Mouse (Mus musculus): ENCODE data around the gene Map10. TPM values are rescaled to one million over a fixed set of nuclear protein-coding genes. Genes with fewer than 3 reads are reported as not detected.

The Map10 gene
- polyA plus RNA-seq, 1 experiment from 2014 or later = 6.1 TPM

GRCm38 (mm10) chr8:125675796-125676195 is 6.2 kb downstream of the Map10 start:
- no peak overlapping the region for H3K27ac ChIP-seq (ENCODE audit: low read depth, low read length)
- H3K4me1 ChIP-seq (ENCODE audit: control insufficient read depth, insufficient read depth, low read length) = no peaks in the 10 kb centered on the region
- H3K4me3 ChIP-seq (ENCODE audit: low read depth, low read length) = no peak overlapping the region
- no peaks in the 10 kb centered on the region for H3K27me3 ChIP-seq (ENCODE audit: control insufficient read depth, insufficient read depth, low read length)
- WGBS (ENCODE audit: insufficient replicate concordance) = 80% methylated on average over 3 of the region's 3 CpGs
- H3K9me3 ChIP-seq (replicated peaks; ENCODE audit: control insufficient read depth, low read length) = peaks cover 10% of the 10 kb centered on the region
- H3K36me3 ChIP-seq (ENCODE audit: control insufficient read depth, insufficient read depth, low read length) = peaks cover 6% of the 10 kb centered on the region; the same call in 1 of the 2 replicates
- ATAC-seq (replicated peaks; ENCODE audit: insufficient number of reproducible peaks, low FRiP score, low TSS enrichment) = no peak
- H3K9ac ChIP-seq (ENCODE audit: low read depth, low read length) = no peak overlapping the region
- H3K4me2 ChIP-seq = no peak overlapping the region

GRCm38 (mm10) chr8:125677484-125677883 is 7.9 kb downstream of the Map10 start:
- H3K9me3 ChIP-seq (replicated peaks; ENCODE audit: control insufficient read depth, low read length) = no peaks in the 10 kb centered on the region; the same call in 1 of the 2 replicates
- no peak overlapping the region for H3K9ac ChIP-seq (ENCODE audit: low read depth, low read length)
- H3K4me3 ChIP-seq (ENCODE audit: low read depth, low read length) = no peak overlapping the region
- ATAC-seq (replicated peaks; ENCODE audit: insufficient number of reproducible peaks, low FRiP score, low TSS enrichment) = no peak
- no peak overlapping the region for H3K27ac ChIP-seq (ENCODE audit: low read depth, low read length)
- no peaks in the 10 kb centered on the region for H3K36me3 ChIP-seq (ENCODE audit: control insufficient read depth, insufficient read depth, low read length)
- no peaks in the 10 kb centered on the region for H3K4me1 ChIP-seq (ENCODE audit: control insufficient read depth, insufficient read depth, low read length)
- WGBS (ENCODE audit: insufficient replicate concordance) = 88% methylated on average over 6 of the region's 6 CpGs
- H3K4me2 ChIP-seq = no peak overlapping the region
- H3K27me3 ChIP-seq (ENCODE audit: control insufficient read depth, insufficient read depth, low read length) = no peaks in the 10 kb centered on the region

- H3K9ac ChIP-seq (ENCODE audit: low read depth, low read length) = no peak overlapping the region
- H3K36me3 ChIP-seq (ENCODE audit: control insufficient read depth, insufficient read depth, low read length) = no peaks in the 10 kb centered on the region
- H3K27me3 ChIP-seq (ENCODE audit: control insufficient read depth, insufficient read depth, low read length) = no peaks in the 10 kb centered on the region
- no peaks in the 10 kb centered on the region; the same call in 1 of the 2 replicates for H3K9me3 ChIP-seq (replicated peaks; ENCODE audit: control insufficient read depth, low read length)
- H3K4me2 ChIP-seq = no peak overlapping the region
- H3K27ac ChIP-seq (ENCODE audit: low read depth, low read length) = no peak overlapping the region
- H3K4me1 ChIP-seq (ENCODE audit: control insufficient read depth, insufficient read depth, low read length) = no peaks in the 10 kb centered on the region
- ATAC-seq (replicated peaks; ENCODE audit: insufficient number of reproducible peaks, low FRiP score, low TSS enrichment) = no peak
- WGBS (ENCODE audit: insufficient replicate concordance) = 74% methylated on average over 8 of the region's 8 CpGs
- no peak overlapping the region for H3K4me3 ChIP-seq (ENCODE audit: low read depth, low read length)
These were observed 9.4 kb downstream of the Map10 start for GRCm38 (mm10) chr8:125678854-125679648.

DNA sequence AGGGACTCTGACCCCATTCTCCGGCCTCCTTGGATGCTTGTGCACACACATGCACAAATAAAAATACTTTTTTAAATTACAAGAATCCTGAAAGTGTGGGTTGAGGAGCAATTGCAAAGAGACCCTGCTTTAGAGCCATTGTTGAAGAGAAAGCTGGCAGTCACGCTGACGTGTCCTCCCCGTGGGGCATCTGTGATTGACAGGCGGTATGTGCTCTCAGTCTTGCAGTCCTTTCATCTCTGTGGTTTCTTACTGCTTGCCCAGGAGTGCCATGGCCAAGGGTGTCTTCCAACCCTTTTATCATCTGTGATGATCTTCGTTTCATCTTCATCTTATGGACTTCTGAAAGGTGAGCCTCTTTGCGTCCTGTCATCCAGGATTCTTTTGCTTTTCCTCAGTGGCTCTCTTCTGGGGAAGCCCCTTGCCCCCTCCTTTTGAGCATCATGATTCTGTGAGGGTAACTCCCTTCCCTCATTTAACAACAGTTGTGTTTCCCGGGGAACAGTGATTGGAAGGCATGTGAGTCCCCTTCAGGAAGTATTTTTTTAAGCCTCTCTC is 11.3 kb downstream of the Map10 start:
- Histone ChIP-seq H3K9me3 (replicated peaks; ENCODE audit: control insufficient read depth, low read length) (no peaks in the 10 kb centered on the region; the same call in 1 of the 2 replicates), H3K4me2 (no peak overlapping the region), H3K36me3 (ENCODE audit: control insufficient read depth, insufficient read depth, low read length) (no peaks in the 10 kb centered on the region), H3K27me3 (ENCODE audit: control insufficient read depth, insufficient read depth, low read length) (no peaks in the 10 kb centered on the region), H3K9ac (ENCODE audit: low read depth, low read length) (no peak overlapping the region), H3K4me3 (ENCODE audit: low read depth, low read length) (no peak overlapping the region), H3K27ac (ENCODE audit: low read depth, low read length) (no peak overlapping the region), H3K4me1 (ENCODE audit: control insufficient read depth, insufficient read depth, low read length) (peaks cover 8% of the 10 kb centered on the region)
- WGBS (ENCODE audit: insufficient replicate concordance) = 41% methylated on average over 8 of the region's 8 CpGs
- ATAC-seq (replicated peaks; ENCODE audit: insufficient number of reproducible peaks, low FRiP score, low TSS enrichment) = no peak

GRCm38 (mm10) chr8:125685216-125685760 is 15.7 kb downstream of the Map10 start:
- H3K27ac ChIP-seq (ENCODE audit: low read depth, low read length) = no peak overlapping the region
- ATAC-seq (replicated peaks; ENCODE audit: insufficient number of reproducible peaks, low FRiP score, low TSS enrichment) = no peak
- WGBS (ENCODE audit: insufficient replicate concordance) = 59% methylated on average over 6 of the region's 6 CpGs
- no peaks in the 10 kb centered on the region for H3K36me3 ChIP-seq (ENCODE audit: control insufficient read depth, insufficient read depth, low read length)
- H3K9ac ChIP-seq (ENCODE audit: low read depth, low read length) = no peak overlapping the region
- no peaks in the 10 kb centered on the region for H3K27me3 ChIP-seq (ENCODE audit: control insufficient read depth, insufficient read depth, low read length)
- peaks cover 17% of the 10 kb centered on the region for H3K4me1 ChIP-seq (ENCODE audit: control insufficient read depth, insufficient read depth, low read length)
- H3K9me3 ChIP-seq (replicated peaks; ENCODE audit: control insufficient read depth, low read length) = no peaks in the 10 kb centered on the region
- no peak overlapping the region for H3K4me2 ChIP-seq
- no peak overlapping the region for H3K4me3 ChIP-seq (ENCODE audit: low read depth, low read length)

GRCm38 (mm10) chr8:125686221-125686865 is 16.7 kb downstream of the Map10 start:
- Histone ChIP-seq H3K4me2 (no peak overlapping the region), H3K36me3 (ENCODE audit: control insufficient read depth, insufficient read depth, low read length) (no peaks in the 10 kb centered on the region), H3K4me3 (ENCODE audit: low read depth, low read length) (no peak overlapping the region), H3K27me3 (ENCODE audit: control insufficient read depth, insufficient read depth, low read length) (no peaks in the 10 kb centered on the region), H3K9ac (ENCODE audit: low read depth, low read length) (0 out of 2 replicates have a peak overlapping the region, but pooled peaks have one; percentile 12), H3K9me3 (replicated peaks; ENCODE audit: control insufficient read depth, low read length) (no peaks in the 10 kb centered on the region), H3K4me1 (ENCODE audit: control insufficient read depth, insufficient read depth, low read length) (peaks cover 17% of the 10 kb centered on the region), H3K27ac (ENCODE audit: low read depth, low read length) (peak overlapping the region; percentile 35; the same call in 1 of the 2 replicates)
- WGBS (ENCODE audit: insufficient replicate concordance) = 72% methylated on average over 9 of the region's 9 CpGs
- ATAC-seq (replicated peaks; ENCODE audit: insufficient number of reproducible peaks, low FRiP score, low TSS enrichment) = no peak

DNA sequence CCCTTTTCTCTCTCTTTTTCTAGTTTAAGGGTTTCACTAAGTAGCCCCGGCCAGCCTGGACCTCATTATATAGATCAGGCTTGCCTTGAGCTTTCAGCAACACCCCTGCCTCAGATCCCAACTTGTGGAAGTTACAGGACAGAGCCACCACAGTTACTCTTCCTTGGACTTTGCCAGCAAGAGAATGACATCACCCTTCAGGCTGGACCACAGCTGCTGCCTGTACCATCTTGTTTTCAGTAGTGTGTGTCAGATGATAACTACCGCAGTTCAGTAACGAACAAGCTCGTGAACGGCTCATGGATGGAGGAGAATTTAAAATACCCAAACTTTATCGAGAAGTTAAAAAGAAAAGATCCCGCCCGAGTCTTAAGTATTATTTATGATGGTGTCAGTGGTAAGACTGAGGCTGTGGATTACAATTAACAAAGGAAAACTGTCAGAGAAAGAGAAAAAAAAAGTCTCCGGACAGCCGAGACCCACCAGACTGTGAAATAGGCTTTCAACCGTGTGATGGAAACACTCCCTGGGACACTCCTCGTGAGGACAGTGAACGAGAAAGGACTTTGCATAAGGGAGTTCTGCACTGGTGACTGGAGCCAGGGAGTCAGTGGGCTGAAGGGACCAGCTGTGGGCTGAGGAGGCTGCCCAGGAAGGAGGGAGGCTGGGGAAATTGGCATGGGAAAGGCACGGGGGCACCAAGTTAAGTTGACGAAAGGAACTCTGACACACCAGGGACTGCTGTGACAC is 20.7 kb downstream of the Map10 start:
- Histone ChIP-seq H3K27me3 (ENCODE audit: control insufficient read depth, insufficient read depth, low read length) (no peaks in the 10 kb centered on the region), H3K4me2 (no peak overlapping the region), H3K27ac (ENCODE audit: low read depth, low read length) (no peak overlapping the region), H3K9me3 (replicated peaks; ENCODE audit: control insufficient read depth, low read length) (no peaks in the 10 kb centered on the region), H3K36me3 (ENCODE audit: control insufficient read depth, insufficient read depth, low read length) (no peaks in the 10 kb centered on the region), H3K4me1 (ENCODE audit: control insufficient read depth, insufficient read depth, low read length) (peaks cover 15% of the 10 kb centered on the region), H3K4me3 (ENCODE audit: low read depth, low read length) (no peak overlapping the region), H3K9ac (ENCODE audit: low read depth, low read length) (no peak overlapping the region)
- ATAC-seq (replicated peaks; ENCODE audit: insufficient number of reproducible peaks, low FRiP score, low TSS enrichment) = 0 out of 2 replicates have a peak, but pooled peaks have one; percentile 42
- WGBS (ENCODE audit: insufficient replicate concordance) = 72% methylated on average over 15 of the region's 15 CpGs

DNA sequence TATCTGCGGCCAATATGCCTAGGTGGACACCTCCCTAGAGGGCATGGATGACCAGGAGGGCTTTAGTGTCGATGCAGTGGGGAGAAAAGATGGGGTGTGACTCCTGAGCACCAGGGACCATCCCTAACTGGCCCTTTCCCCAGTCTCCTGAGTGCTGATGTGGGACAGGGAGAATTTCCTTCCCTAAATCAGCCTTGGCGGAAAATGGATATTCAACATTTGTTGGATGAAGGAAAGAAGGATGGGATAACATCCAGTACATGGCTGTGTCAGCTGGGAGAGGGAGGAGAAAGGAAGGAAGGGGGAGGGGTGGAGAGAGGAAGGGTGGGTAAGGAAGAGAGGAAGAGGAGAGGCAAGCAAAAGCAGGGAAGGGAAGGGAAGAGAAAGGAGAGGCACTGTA is 21.3 kb downstream of the Map10 start:
- WGBS (ENCODE audit: insufficient replicate concordance) = 77% methylated on average over 3 of the region's 3 CpGs
- no peak overlapping the region for H3K4me3 ChIP-seq (ENCODE audit: low read depth, low read length)
- H3K27ac ChIP-seq (ENCODE audit: low read depth, low read length) = no peak overlapping the region
- H3K9me3 ChIP-seq (replicated peaks; ENCODE audit: control insufficient read depth, low read length) = no peaks in the 10 kb centered on the region
- H3K27me3 ChIP-seq (ENCODE audit: control insufficient read depth, insufficient read depth, low read length) = no peaks in the 10 kb centered on the region
- no peaks in the 10 kb centered on the region for H3K36me3 ChIP-seq (ENCODE audit: control insufficient read depth, insufficient read depth, low read length)
- H3K4me1 ChIP-seq (ENCODE audit: control insufficient read depth, insufficient read depth, low read length) = peaks cover 9% of the 10 kb centered on the region
- no peak for ATAC-seq (replicated peaks; ENCODE audit: insufficient number of reproducible peaks, low FRiP score, low TSS enrichment)
- no peak overlapping the region for H3K9ac ChIP-seq (ENCODE audit: low read depth, low read length)
- H3K4me2 ChIP-seq = no peak overlapping the region

All from heart, embryonic 11.5 days (tissue).